Mouse (Mus musculus) forebrain, postnatal 0 days (tissue): ENCODE results near the gene Acer2. TPM values are rescaled to one million over a fixed set of nuclear protein-coding genes. Genes with fewer than 3 reads are reported as not detected.

Source experiments
- ATAC-seq: fragments of 200-750 bp; cut with Nextera tagmentation; 2 replicates; pipeline ENCODE4 v1.8.0; 2017; ENCODE audit warnings: mild to moderate bottlenecking, moderate library complexity
- DNase-seq: peaks from one replicate; pipeline ENCODE4 v3.0.0-alpha.2; 2015
- H3K27ac ChIP-seq: fragments of 300-500 bp; sonication (generic); 2 replicates; pipeline ENCODE4 v1.5.1; 2014; ENCODE audit warnings: low read depth, mild to moderate bottlenecking, antibody characterized with exemption, low read length, moderate library complexity, mixed read lengths
- H3K27me3 ChIP-seq: fragments of 300-500 bp; sonication (generic); 2 replicates; pipeline ENCODE4 v1.6.1; 2014; ENCODE audit warnings: mild to moderate bottlenecking, low read length, mixed read lengths; ENCODE audit not compliant: insufficient read depth
- H3K36me3 ChIP-seq: fragments of 300-500 bp; sonication (generic); 2 replicates; pipeline ENCODE4 v1.6.1; 2014; ENCODE audit warnings: mild to moderate bottlenecking, moderate library complexity; ENCODE audit not compliant: insufficient read depth
- H3K4me1 ChIP-seq: fragments of 300-500 bp; sonication (generic); 2 replicates; pipeline ENCODE4 v1.6.1; 2014; ENCODE audit warnings: antibody characterized with exemption; ENCODE audit not compliant: insufficient read depth
- H3K4me2 ChIP-seq: fragments of 300-500 bp; sonication (generic); 2 replicates; pipeline ENCODE4 v1.6.1; 2014; ENCODE audit warnings: low read depth, mild to moderate bottlenecking, moderate library complexity
- H3K4me3 ChIP-seq: fragments of 300-500 bp; sonication (generic); 2 replicates; pipeline ENCODE4 v1.5.1; 2014; ENCODE audit warnings: low read depth, low read length, mixed read lengths
- H3K9ac ChIP-seq: fragments of 300-500 bp; sonication (generic); 2 replicates; pipeline ENCODE4 v1.6.1; 2014; ENCODE audit warnings: mild to moderate bottlenecking
- H3K9me3 ChIP-seq: fragments of 300-500 bp; sonication (generic); 2 replicates; pipeline ENCODE4 v1.6.1; 2016; ENCODE audit warnings: low read length
- CTCF ChIP-seq: sonication (generic); IDR thresholded peaks from 2 replicates; pipeline ENCODE4 v1.5.1; 2016; ENCODE audit warnings: antibody characterized with exemption, control low read depth, low read depth
- WGBS: fragments of 180-500 bp; shearing (Covaris S2); extraction: QIAGEN DNeasy Blood & Tissue Kit; methylation state at CpG from one replicate; pipeline ENCODE4 v1.1.7; 2014; 5-methylcytosine and 5-hydroxymethylcytosine counted together
- polyA plus RNA-seq: library from polyadenylated mRNA; unstranded; fragments of >200 nt; fragmentation: Nextera tagmentation; extraction: Ambion mirVana; gene quantifications from 2 replicates; pipeline ENCODE4 v1.2.1, GENCODE M21; 2015
- total RNA-seq: library from RNA; depleted of rRNA; stranded (reverse); fragments of >200 nt; gene quantifications from 2 replicates; pipeline ENCODE4 v1.2.3, GENCODE M21; 2014

The Acer2 gene
- total and polyA plus RNA-seq, 2 experiments from 2014 or later: 9.6 to 11.4 TPM

DNA sequence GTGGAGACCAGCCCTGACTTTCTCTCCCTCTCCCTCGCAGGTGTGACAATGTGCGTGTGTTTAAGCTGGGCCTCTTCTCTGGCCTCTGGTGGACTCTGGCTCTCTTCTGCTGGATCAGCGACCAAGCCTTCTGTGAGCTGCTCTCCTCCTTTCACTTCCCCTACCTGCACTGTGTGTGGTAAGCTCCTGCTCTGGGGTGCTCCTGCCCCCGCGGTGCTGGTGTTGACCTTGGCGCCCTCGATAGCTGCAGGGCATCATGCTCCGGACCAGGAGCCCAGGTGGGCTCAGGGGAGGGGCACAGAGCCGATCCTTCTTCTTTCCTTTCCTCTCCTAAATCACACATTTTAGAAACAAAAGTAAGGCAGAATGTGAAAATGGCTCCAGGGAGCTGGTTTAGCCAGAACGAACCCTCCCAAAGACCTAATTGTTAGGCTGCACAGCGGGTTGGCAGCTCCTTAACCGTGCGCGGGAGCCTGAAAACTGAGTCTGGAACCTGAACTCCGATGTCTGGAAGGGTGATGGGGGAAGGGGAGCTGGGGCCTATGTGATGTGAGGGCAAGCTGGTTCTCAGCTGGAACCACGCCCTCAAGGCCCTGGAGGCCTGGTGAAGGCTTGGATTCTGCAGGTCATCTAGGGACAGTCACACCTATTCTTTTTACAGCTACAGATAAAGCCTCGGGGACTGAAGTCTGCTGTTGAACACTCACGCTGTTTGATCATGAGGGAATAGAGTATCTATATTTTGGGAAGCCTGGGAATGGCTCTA is 37.6 kb downstream of the Acer2 start:
- no peak overlapping the region for H3K9ac ChIP-seq
- no peak for DNase-seq
- no peak overlapping the region for H3K4me2 ChIP-seq
- ATAC-seq: no peak
- H3K4me3 ChIP-seq: no peak overlapping the region
- 19% methylated on average over 18 of the region's 18 CpGs for WGBS
- H3K27me3 ChIP-seq: no peaks in the 10 kb centered on the region
- no peak for TF ChIP-seq CTCF
- H3K4me1 ChIP-seq: no peaks in the 10 kb centered on the region
- no peaks in the 10 kb centered on the region for H3K36me3 ChIP-seq
- no peak overlapping the region for H3K27ac ChIP-seq
- no peaks in the 10 kb centered on the region for H3K9me3 ChIP-seq

DNA sequence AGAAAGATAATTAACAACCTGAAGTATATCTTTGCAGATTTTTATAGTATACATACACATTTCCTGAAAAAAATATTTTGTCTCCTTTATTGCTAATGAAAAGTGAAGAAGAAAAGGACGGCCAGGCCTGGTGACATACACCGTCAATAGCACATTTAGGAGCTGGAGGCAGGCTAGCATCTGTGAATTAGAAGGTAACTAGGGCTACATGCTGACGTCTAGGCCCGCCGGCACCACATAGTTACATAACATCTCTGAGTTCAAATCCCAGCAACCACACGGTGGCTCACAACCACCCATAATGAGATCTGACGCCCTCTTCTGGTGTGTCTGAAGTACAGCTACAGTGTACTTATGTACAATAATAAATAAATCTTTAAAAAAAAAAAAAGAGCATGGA is 38.6 kb downstream of the Acer2 start:
- no peaks in the 10 kb centered on the region for H3K36me3 ChIP-seq
- no peak overlapping the region for H3K4me2 ChIP-seq
- no peaks in the 10 kb centered on the region for H3K4me1 ChIP-seq
- H3K27me3 ChIP-seq: no peaks in the 10 kb centered on the region
- H3K9ac ChIP-seq: no peak overlapping the region
- DNase-seq (no peak), ATAC-seq (no peak)
- no peaks in the 10 kb centered on the region for H3K9me3 ChIP-seq
- 77% methylated on average over 7 of the region's 7 CpGs for WGBS
- H3K4me3 ChIP-seq: no peak overlapping the region
- no peak for TF ChIP-seq CTCF
- no peak overlapping the region for H3K27ac ChIP-seq

- no peak overlapping the region for H3K9ac ChIP-seq
- DNase-seq: no peak
- peak; percentile 5; the same call in 1 of the 2 replicates for TF ChIP-seq CTCF
Measured at GRCm38 (mm10) chr4:86916062-86916461, 41.9 kb downstream of the Acer2 start.

GRCm38 (mm10) chr4:86923476-86924055 is 49.4 kb downstream of the Acer2 start:
- H3K9ac ChIP-seq: no peak overlapping the region
- ATAC-seq (no peak), DNase-seq (no peak)
- no peaks in the 10 kb centered on the region for H3K9me3 ChIP-seq
- H3K36me3 ChIP-seq: no peaks in the 10 kb centered on the region
- no peaks in the 10 kb centered on the region for H3K27me3 ChIP-seq
- no peak overlapping the region for H3K4me3 ChIP-seq
- no peak overlapping the region for H3K4me2 ChIP-seq
- H3K27ac ChIP-seq: no peak overlapping the region
- WGBS: 61% methylated on average over 3 of the region's 3 CpGs
- no peaks in the 10 kb centered on the region for H3K4me1 ChIP-seq
- no peak for TF ChIP-seq CTCF

More at GRCm38 (mm10) chr4:86916062-86916461, 41.9 kb downstream of the Acer2 start:
- Histone ChIP-seq H3K4me1 (no peaks in the 10 kb centered on the region), H3K4me3 (no peak overlapping the region), H3K27me3 (no peaks in the 10 kb centered on the region), H3K9me3 (no peaks in the 10 kb centered on the region), H3K36me3 (no peaks in the 10 kb centered on the region), H3K4me2 (no peak overlapping the region), H3K27ac (no peak overlapping the region)
- 57% methylated on average over 1 of the region's 1 CpGs for WGBS
- ATAC-seq: no peak

DNA sequence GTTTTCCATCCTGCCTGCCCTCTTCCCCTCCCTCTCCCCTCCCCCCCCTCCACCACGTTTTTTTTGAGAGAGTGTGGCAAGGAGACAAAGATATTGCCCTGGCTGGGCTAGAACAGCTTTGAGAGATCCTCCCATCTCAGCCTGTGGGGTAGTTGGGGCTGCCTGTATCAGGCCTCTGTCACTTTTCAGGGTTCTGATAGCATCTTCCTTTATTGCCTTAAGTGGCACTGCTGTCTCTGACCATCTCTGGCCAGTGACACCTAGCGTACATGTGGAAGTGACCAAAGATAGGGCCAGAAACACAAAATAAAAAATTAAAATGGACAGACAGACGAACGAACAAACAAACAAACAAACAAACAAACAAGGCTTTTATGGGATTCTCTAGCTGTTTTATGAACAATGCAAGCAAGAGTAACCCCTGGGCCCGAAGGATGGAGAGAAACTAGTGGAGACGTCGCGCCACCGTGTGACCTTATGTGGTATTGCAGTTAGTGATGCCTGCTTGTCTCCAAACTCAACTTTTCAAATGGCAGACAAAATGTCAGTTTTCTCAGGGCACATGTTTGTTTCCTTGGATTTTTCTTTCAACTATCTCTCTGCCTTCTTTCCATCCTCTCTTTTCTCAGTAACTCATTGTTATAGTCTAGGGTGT is 50.7 kb downstream of the Acer2 start:
- Histone ChIP-seq H3K9me3 (no peaks in the 10 kb centered on the region), H3K4me2 (no peak overlapping the region), H3K27ac (no peak overlapping the region), H3K9ac (no peak overlapping the region), H3K36me3 (no peaks in the 10 kb centered on the region), H3K27me3 (no peaks in the 10 kb centered on the region), H3K4me3 (no peak overlapping the region), H3K4me1 (no peaks in the 10 kb centered on the region)
- ATAC-seq: peak; percentile 72
- WGBS: 10% methylated on average over 9 of the region's 9 CpGs
- TF ChIP-seq CTCF: peak; percentile 96
- DNase-seq: peak; percentile 89

- Histone ChIP-seq H3K4me3 (no peak overlapping the region), H3K27me3 (no peaks in the 10 kb centered on the region), H3K4me2 (no peak overlapping the region), H3K27ac (no peak overlapping the region), H3K36me3 (no peaks in the 10 kb centered on the region), H3K9me3 (no peaks in the 10 kb centered on the region), H3K9ac (no peak overlapping the region), H3K4me1 (no peaks in the 10 kb centered on the region)
- ATAC-seq (no peak), DNase-seq (no peak)
- WGBS: 89% methylated on average over 3 of the region's 3 CpGs
- no peak for TF ChIP-seq CTCF
Measured at GRCm38 (mm10) chr4:86926997-86927396, 52.8 kb downstream of the Acer2 start.
